Mouse (Mus musculus): ENCODE results near the gene Nfat5.

DNA sequence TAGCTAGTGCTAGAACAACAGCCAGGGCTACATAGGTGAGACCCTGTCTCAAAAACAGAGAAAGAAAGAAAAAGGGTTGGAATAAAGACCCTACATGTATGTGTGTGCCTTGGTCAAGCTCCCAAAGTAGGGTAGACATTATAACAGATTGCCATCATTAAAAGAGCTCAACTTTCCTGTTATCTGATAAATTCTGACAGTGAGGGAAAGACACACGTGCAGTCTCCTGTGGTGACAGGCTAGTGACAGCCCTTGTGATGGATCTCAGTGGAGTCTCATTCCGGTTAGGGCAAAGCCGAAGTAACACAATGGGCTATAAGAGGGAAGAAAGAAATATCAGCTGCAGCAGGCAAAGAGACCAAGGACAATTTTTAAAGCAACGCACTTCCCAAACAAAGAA, 110.8 kb downstream of the Nfat5 start:
- TF ChIP-seq CTCF (IDR thresholded peaks at IDR 0.05; ENCODE audit: low read depth) (no peak), EP300 (optimal IDR thresholded peaks at IDR 0.05) (no peak)

Measured in stomach, postnatal 0 days (tissue).